Mouse (Mus musculus): ENCODE measurements around the gene Pald1. TPM values are rescaled to one million over a fixed set of nuclear protein-coding genes. Genes with fewer than 3 reads are reported as not detected.

Pald1 gene
- total and polyA plus RNA-seq, 3 experiments, result 17.7 to 26.6 (median 18.5) TPM

GRCm38 (mm10) chr10:61402911-61403310, 19.6 kb upstream of the Pald1 start:
- peak; percentile 36 for DNase-seq

GRCm38 (mm10) chr10:61402480-61402879, 19.1 kb upstream of the Pald1 start:
- DNase-seq, result no peak

- DNase-seq, result no peak
Observed at GRCm38 (mm10) chr10:61400407-61400806, 17.1 kb upstream of the Pald1 start.

- peak; percentile 67 for DNase-seq
Observed at GRCm38 (mm10) chr10:61399156-61399734, 15.9 kb upstream of the Pald1 start.

- no peak for DNase-seq
Observed at GRCm38 (mm10) chr10:61398125-61398524, 14.8 kb upstream of the Pald1 start.

- DNase-seq, result peak; percentile 37
Observed at GRCm38 (mm10) chr10:61394476-61395136, 11.3 kb upstream of the Pald1 start.

- DNase-seq, result no peak
Observed at GRCm38 (mm10) chr10:61392584-61392983, 9.3 kb upstream of the Pald1 start.

GRCm38 (mm10) chr10:61390148-61390547, 6.8 kb upstream of the Pald1 start:
- DNase-seq, result no peak

- no peak for DNase-seq
Observed at GRCm38 (mm10) chr10:61389020-61389419, 5.7 kb upstream of the Pald1 start.

GRCm38 (mm10) chr10:61386284-61386683, 3.0 kb upstream of the Pald1 start:
- DNase-seq, result no peak

- no peak for DNase-seq
Observed at GRCm38 (mm10) chr10:61385174-61385573, 1.8 kb upstream of the Pald1 start.

- DNase-seq, result no peak
Observed at GRCm38 (mm10) chr10:61383715-61384047, 351 bp upstream of the Pald1 start.

- peak; percentile 33 for DNase-seq
Observed at GRCm38 (mm10) chr10:61382281-61382731, 1.0 kb downstream of the Pald1 start.

GRCm38 (mm10) chr10:61381823-61382222, 1.5 kb downstream of the Pald1 start:
- no peak for DNase-seq

GRCm38 (mm10) chr10:61380186-61380585, 3.1 kb downstream of the Pald1 start:
- peak; percentile 41 for DNase-seq

- no peak for DNase-seq
Observed at GRCm38 (mm10) chr10:61379340-61380040, 3.8 kb downstream of the Pald1 start.

- no peak for DNase-seq
Observed at GRCm38 (mm10) chr10:61378698-61379097, 4.6 kb downstream of the Pald1 start.

GRCm38 (mm10) chr10:61378050-61378449, 5.3 kb downstream of the Pald1 start:
- DNase-seq, result no peak

GRCm38 (mm10) chr10:61374771-61375481, 8.4 kb downstream of the Pald1 start:
- DNase-seq, result no peak

GRCm38 (mm10) chr10:61374076-61374475, 9.3 kb downstream of the Pald1 start:
- DNase-seq, result peak; percentile 48

GRCm38 (mm10) chr10:61372585-61372923, 10.8 kb downstream of the Pald1 start:
- DNase-seq, result no peak

GRCm38 (mm10) chr10:61371884-61372584, 11.3 kb downstream of the Pald1 start:
- DNase-seq, result no peak

All from adrenal gland, adult 2 months (tissue).